Mouse (Mus musculus) hindbrain, embryonic 11.5 days (tissue): ENCODE measurements around the gene Wnt5b. TPM values are rescaled to one million over a fixed set of nuclear protein-coding genes. Genes with fewer than 3 reads are reported as not detected.

ENCODE experiments used
- ATAC-seq: fragments of 200-750 bp; cut with Nextera tagmentation; 2 replicates; pipeline ENCODE4 v1.8.0; 2017; ENCODE audit warnings: mild to moderate bottlenecking, moderate TSS enrichment, moderate library complexity; ENCODE audit not compliant: low FRiP score
- DNase-seq: peaks from one replicate; pipeline ENCODE4 v3.0.0-alpha.2; 2015; ENCODE audit warnings: low spot score
- H3K27ac ChIP-seq: fragments of 300-500 bp; sonication (generic); 2 replicates; pipeline ENCODE4 v1.5.1; 2014; ENCODE audit warnings: mild to moderate bottlenecking, low read depth, low read length
- H3K27me3 ChIP-seq: fragments of 300-500 bp; sonication (generic); 2 replicates; pipeline ENCODE4 v1.6.1; 2014; ENCODE audit warnings: mild to moderate bottlenecking, low read length, moderate library complexity, mixed read lengths; ENCODE audit not compliant: control insufficient read depth, insufficient read depth
- H3K36me3 ChIP-seq: fragments of 300-500 bp; sonication (generic); 2 replicates; pipeline ENCODE4 v1.6.1; 2014; ENCODE audit warnings: mild to moderate bottlenecking, low read length, moderate library complexity, mixed read lengths; ENCODE audit not compliant: control insufficient read depth, insufficient read depth
- H3K4me1 ChIP-seq: fragments of 300-500 bp; sonication (generic); replicated peaks from 2 replicates; pipeline ENCODE4 v1.6.1; 2014; ENCODE audit warnings: low read length, mixed read lengths; ENCODE audit not compliant: control insufficient read depth, insufficient read depth
- H3K4me2 ChIP-seq: fragments of 300-500 bp; sonication (generic); replicated peaks from 2 replicates; pipeline ENCODE4 v1.6.1; 2014; ENCODE audit warnings: mild to moderate bottlenecking, low read depth, low read length
- H3K4me3 ChIP-seq: fragments of 300-500 bp; sonication (generic); 2 replicates; pipeline ENCODE4 v1.5.1; 2014; ENCODE audit warnings: low read depth, low read length
- H3K9ac ChIP-seq: fragments of 300-500 bp; sonication (generic); 2 replicates; pipeline ENCODE4 v1.6.1; 2014; ENCODE audit warnings: low read depth, low read length
- H3K9me3 ChIP-seq: fragments of 300-500 bp; sonication (generic); 2 replicates; pipeline ENCODE4 v1.6.1; 2016; ENCODE audit warnings: low read length; ENCODE audit not compliant: control insufficient read depth
- WGBS: fragments of 180-500 bp; shearing (Covaris S2); extraction: QIAGEN DNeasy Blood & Tissue Kit; methylation state at CpG from one replicate; pipeline ENCODE4 v1.1.7; 2014; 5-methylcytosine and 5-hydroxymethylcytosine counted together
- polyA plus RNA-seq: library from polyadenylated mRNA; unstranded; fragments of >200 nt; fragmentation: Nextera tagmentation; extraction: Ambion mirVana; gene quantifications from 2 replicates; pipeline ENCODE4 v1.2.1, GENCODE M21; 2014

Wnt5b gene
- polyA plus RNA-seq, 1 experiment from 2014 or later = 5.8 TPM

- DNase-seq (no peak), ATAC-seq (no peak)
- WGBS = 86% methylated on average over 15 of the region's 15 CpGs
- Histone ChIP-seq H3K4me1 (peaks cover 5% of the 10 kb centered on the region; the same call in 1 of the 2 replicates), H3K27ac (no peak overlapping the region), H3K36me3 (no peaks in the 10 kb centered on the region), H3K9ac (no peak overlapping the region), H3K27me3 (no peaks in the 10 kb centered on the region), H3K9me3 (no peaks in the 10 kb centered on the region), H3K4me2 (no peak overlapping the region), H3K4me3 (no peak overlapping the region)
These were observed 129.7 kb downstream of the Wnt5b start for GRCm38 (mm10) chr6:119414262-119415043.

- H3K4me2 ChIP-seq = no peak overlapping the region
- H3K9me3 ChIP-seq = no peaks in the 10 kb centered on the region
- H3K4me3 ChIP-seq = no peak overlapping the region
- H3K27ac ChIP-seq = no peak overlapping the region
- H3K9ac ChIP-seq = no peak overlapping the region
- DNase-seq (no peak), ATAC-seq (no peak)
- no peaks in the 10 kb centered on the region for H3K36me3 ChIP-seq
- no peaks in the 10 kb centered on the region for H3K4me1 ChIP-seq
- H3K27me3 ChIP-seq = no peaks in the 10 kb centered on the region
- 92% methylated on average over 4 of the region's 4 CpGs for WGBS
These were observed 131.6 kb downstream of the Wnt5b start for GRCm38 (mm10) chr6:119412588-119412987.

- Histone ChIP-seq H3K9me3 (no peaks in the 10 kb centered on the region), H3K4me2 (no peak overlapping the region), H3K27me3 (no peaks in the 10 kb centered on the region), H3K4me1 (no peaks in the 10 kb centered on the region), H3K9ac (no peak overlapping the region), H3K4me3 (no peak overlapping the region), H3K27ac (no peak overlapping the region), H3K36me3 (no peaks in the 10 kb centered on the region)
- ATAC-seq (no peak), DNase-seq (no peak)
- WGBS = 87% methylated on average over 3 of the region's 3 CpGs
These were observed 132.6 kb downstream of the Wnt5b start for GRCm38 (mm10) chr6:119411511-119411910.

- H3K36me3 ChIP-seq = no peaks in the 10 kb centered on the region
- H3K9ac ChIP-seq = no peak overlapping the region
- no peaks in the 10 kb centered on the region for H3K27me3 ChIP-seq
- ATAC-seq (no peak), DNase-seq (no peak)
- H3K27ac ChIP-seq = no peak overlapping the region
- H3K4me1 ChIP-seq = no peaks in the 10 kb centered on the region
- H3K4me2 ChIP-seq = no peak overlapping the region
- H3K9me3 ChIP-seq = no peaks in the 10 kb centered on the region
- no peak overlapping the region for H3K4me3 ChIP-seq
- WGBS = 81% methylated on average over 1 of the region's 1 CpGs
These were observed 134.4 kb downstream of the Wnt5b start for GRCm38 (mm10) chr6:119409766-119410165.

GRCm38 (mm10) chr6:119408582-119408981 is 135.6 kb downstream of the Wnt5b start:
- DNase-seq (no peak), ATAC-seq (no peak)
- H3K27ac ChIP-seq = no peak overlapping the region
- H3K9ac ChIP-seq = no peak overlapping the region
- no peak overlapping the region for H3K4me2 ChIP-seq
- no peaks in the 10 kb centered on the region for H3K27me3 ChIP-seq
- WGBS = 73% methylated on average over 9 of the region's 9 CpGs
- H3K9me3 ChIP-seq = no peaks in the 10 kb centered on the region
- no peak overlapping the region for H3K4me3 ChIP-seq
- H3K4me1 ChIP-seq = no peaks in the 10 kb centered on the region
- no peaks in the 10 kb centered on the region for H3K36me3 ChIP-seq

GRCm38 (mm10) chr6:119407818-119408217 is 136.3 kb downstream of the Wnt5b start:
- Histone ChIP-seq H3K4me2 (no peak overlapping the region), H3K9ac (no peak overlapping the region), H3K4me3 (no peak overlapping the region), H3K27me3 (no peaks in the 10 kb centered on the region), H3K9me3 (no peaks in the 10 kb centered on the region), H3K27ac (no peak overlapping the region), H3K36me3 (no peaks in the 10 kb centered on the region), H3K4me1 (no peaks in the 10 kb centered on the region)
- 77% methylated on average over 6 of the region's 6 CpGs for WGBS
- no peak for ATAC-seq
- DNase-seq = no peak

GRCm38 (mm10) chr6:119406528-119406927 is 137.6 kb downstream of the Wnt5b start:
- Histone ChIP-seq H3K4me3 (no peak overlapping the region), H3K4me1 (no peaks in the 10 kb centered on the region), H3K9ac (no peak overlapping the region), H3K27ac (no peak overlapping the region), H3K27me3 (no peaks in the 10 kb centered on the region), H3K36me3 (no peaks in the 10 kb centered on the region), H3K4me2 (no peak overlapping the region), H3K9me3 (no peaks in the 10 kb centered on the region)
- no peak for DNase-seq
- WGBS = 82% methylated on average over 8 of the region's 8 CpGs
- no peak for ATAC-seq

- WGBS = 84% methylated on average over 7 of the region's 7 CpGs
- ATAC-seq (no peak), DNase-seq (no peak)
- Histone ChIP-seq H3K4me3 (no peak overlapping the region), H3K4me2 (no peak overlapping the region), H3K36me3 (no peaks in the 10 kb centered on the region), H3K9me3 (no peaks in the 10 kb centered on the region), H3K27me3 (no peaks in the 10 kb centered on the region), H3K27ac (no peak overlapping the region), H3K4me1 (no peaks in the 10 kb centered on the region), H3K9ac (no peak overlapping the region)
These were observed 138.8 kb downstream of the Wnt5b start for GRCm38 (mm10) chr6:119405310-119405709.

- H3K4me1 ChIP-seq = no peaks in the 10 kb centered on the region
- H3K9ac ChIP-seq = no peak overlapping the region
- no peak for DNase-seq
- ATAC-seq = no peak
- no peaks in the 10 kb centered on the region for H3K9me3 ChIP-seq
- no peak overlapping the region for H3K27ac ChIP-seq
- WGBS = 91% methylated on average over 4 of the region's 4 CpGs
- H3K36me3 ChIP-seq = no peaks in the 10 kb centered on the region
- no peaks in the 10 kb centered on the region for H3K27me3 ChIP-seq
- H3K4me2 ChIP-seq = no peak overlapping the region
- H3K4me3 ChIP-seq = no peak overlapping the region
These were observed 139.3 kb downstream of the Wnt5b start for GRCm38 (mm10) chr6:119404854-119405253.
